In genomic region chr7:144549904-144550566, GRCm38 (mm10) we compare ENCODE assay signal across 12 mouse cellular contexts. TPM values are rescaled to one million over a fixed set of nuclear protein-coding genes. Genes with fewer than 3 reads are reported as not detected.
DNase-seq lines count a peak whose midpoint lies in the region; ATAC-seq and TF ChIP-seq lines count a peak whose summit lies in the region.
"Had no signal": no experiment of that assay in that cellular context is flagged by ENCODE, and none has a peak within 500 bp of the region (broad histone marks: within the 10 kb centered on the region; RNA-seq: fewer than 3 reads in every experiment).

No protein-coding gene starts in this region.

- TF ChIP-seq CTCF in heart, adult 2 months (IDR thresholded peaks at IDR 0.05), result peak; percentile 38

- TF ChIP-seq EP300 in heart, adult 2 months (IDR thresholded peaks at IDR 0.05; ENCODE audit: insufficient read depth, low read depth, low read length), result no peak

- 93% methylated on average over 2 of the region's 2 CpGs for WGBS in heart, adult 2 months

- no peaks in the 10 kb centered on the region for H3K27me3 ChIP-seq in heart, adult 2 months (ENCODE audit: control insufficient read depth, insufficient read depth, low read length)
- H3K27me3 ChIP-seq: limb, embryonic 13.5 days had no signal

- peaks cover 26% of the 10 kb centered on the region for H3K36me3 ChIP-seq in heart, adult 2 months (ENCODE audit: control insufficient read depth, insufficient read depth, low read length)

- H3K4me1 ChIP-seq in heart, adult 2 months (ENCODE audit: control insufficient read depth, insufficient read depth, low read length), result peaks cover 9% of the 10 kb centered on the region

- DNase-seq in heart, adult 2 months, result no peak
- no peak for DNase-seq in heart, adult 11 months
- peak; percentile 28 for DNase-seq in thymus, postnatal 14 days
- DNase-seq in thymus, postnatal 36 days, result no peak
- peak; percentile 94 for DNase-seq in cerebellum, adult 9-11 months
- no peak for DNase-seq in gastrocnemius, postnatal 4 days (ENCODE audit: low spot score in 2 of 2)
- DNase-seq: gastrocnemius, postnatal 10 days had no signal

- no peak overlapping the region for H3K9ac ChIP-seq in heart, adult 2 months (ENCODE audit: low read depth, low read length)
- H3K9ac ChIP-seq: hindbrain, embryonic 13.5 days; limb, embryonic 13.5 days had no signal

- H3K4me3 ChIP-seq in heart, adult 2 months, result no peak overlapping the region
- H3K4me3 ChIP-seq: embryonic facial prominence, embryonic 10.5 days; hindbrain, embryonic 13.5 days; limb, embryonic 13.5 days had no signal

- intact Hi-C loops in heart, adult 2 months (cut with DNase I), result loop anchor here (5.0 kb wide), 1 partner anchor 78 kb away; the partner anchor contains the start of gene Cttn

- no peak overlapping the region for H3K27ac ChIP-seq in heart, adult 2 months
- H3K27ac ChIP-seq: embryonic facial prominence, embryonic 10.5 days; hindbrain, embryonic 13.5 days; limb, embryonic 13.5 days had no signal

- peaks cover 3% of the 10 kb centered on the region for H3K79me2 ChIP-seq in heart, adult 2 months (replicated peaks; ENCODE audit: control insufficient read depth, insufficient read depth, low read length)

- ATAC-seq in erythroid progenitor cell, adult 5-6 weeks (replicated peaks; ENCODE audit: low FRiP score, poor library complexity, severe bottlenecking), result no peak
- ATAC-seq in megakaryocyte progenitor cell, adult 5-6 weeks (replicated peaks; ENCODE audit: poor library complexity), result no peak

- no peak for TF ChIP-seq POLR2A in heart, adult 2 months (IDR thresholded peaks at IDR 0.05; ENCODE audit: insufficient read depth, low read depth, low read length)

RNA-seq across cellular contexts. Expression of gene Ppfia1, which starts 3.5 kb away (rescaled TPM):
- total RNA-seq in heart, adult 2 months (2021), result 10 to 100 TPM; 41.4 to 46.0 TPM
- 27.0 and 38.5 TPM in 2 replicates for polyA plus RNA-seq in heart, adult 2 months (2012; rRNA removed)
- 24.9 and 83.4 TPM in 2 replicates for total RNA-seq in erythroid progenitor cell, adult 5-6 weeks (2015; ENCODE audit: low replicate concordance)
- 54.0 and 96.1 TPM in 2 replicates for total RNA-seq in erythroid progenitor cell, adult 5-6 weeks (2017; ENCODE audit: low replicate concordance)
- total RNA-seq in megakaryocyte progenitor cell, adult 5-6 weeks (2015), result 54.2 and 59.0 TPM in 2 replicates
- total RNA-seq in megakaryocyte progenitor cell, adult 5-6 weeks (2017), result 29.6 and 51.7 TPM in 2 replicates
- 10 to 100 TPM; 43.2 to 51.8 TPM for total RNA-seq in gastrocnemius, postnatal 4 days (2021)

RNA-seq across cellular contexts. Expression of gene Fadd, which starts 32.2 kb away (rescaled TPM):
- total RNA-seq in heart, adult 2 months (2021), result 1 to 10 TPM; 8.2 to 8.6 TPM
- 13.4 and 15.6 TPM in 2 replicates for polyA plus RNA-seq in heart, adult 2 months (2012; rRNA removed)
- 2.9 and 6.7 TPM in 2 replicates for total RNA-seq in erythroid progenitor cell, adult 5-6 weeks (2015; ENCODE audit: low replicate concordance)
- total RNA-seq in erythroid progenitor cell, adult 5-6 weeks (2017; ENCODE audit: low replicate concordance), result 0.51 and 0.91 TPM in 2 replicates
- total RNA-seq in megakaryocyte progenitor cell, adult 5-6 weeks (2015), result 9.5 and 12.2 TPM in 2 replicates
- total RNA-seq in megakaryocyte progenitor cell, adult 5-6 weeks (2017), result 6.8 and 7.7 TPM in 2 replicates
- 1 to 10 TPM; 7.4 to 7.6 TPM for total RNA-seq in gastrocnemius, postnatal 4 days (2021)

Comparison
In these comparisons a context has a peak if more than half of its experiments do, and no peak if none do; other contexts are left out.
1. DNase-seq: peak in thymus, postnatal 14 days (single experiment) and cerebellum, adult 9-11 months (single experiment); none in heart, adult 2 months (0 of 2), heart, adult 11 months (single experiment), thymus, postnatal 36 days (0 of 2) and gastrocnemius, postnatal 4 days (0 of 2).